Mouse (Mus musculus): ENCODE measurements around the gene Olfr1441.

DNA sequence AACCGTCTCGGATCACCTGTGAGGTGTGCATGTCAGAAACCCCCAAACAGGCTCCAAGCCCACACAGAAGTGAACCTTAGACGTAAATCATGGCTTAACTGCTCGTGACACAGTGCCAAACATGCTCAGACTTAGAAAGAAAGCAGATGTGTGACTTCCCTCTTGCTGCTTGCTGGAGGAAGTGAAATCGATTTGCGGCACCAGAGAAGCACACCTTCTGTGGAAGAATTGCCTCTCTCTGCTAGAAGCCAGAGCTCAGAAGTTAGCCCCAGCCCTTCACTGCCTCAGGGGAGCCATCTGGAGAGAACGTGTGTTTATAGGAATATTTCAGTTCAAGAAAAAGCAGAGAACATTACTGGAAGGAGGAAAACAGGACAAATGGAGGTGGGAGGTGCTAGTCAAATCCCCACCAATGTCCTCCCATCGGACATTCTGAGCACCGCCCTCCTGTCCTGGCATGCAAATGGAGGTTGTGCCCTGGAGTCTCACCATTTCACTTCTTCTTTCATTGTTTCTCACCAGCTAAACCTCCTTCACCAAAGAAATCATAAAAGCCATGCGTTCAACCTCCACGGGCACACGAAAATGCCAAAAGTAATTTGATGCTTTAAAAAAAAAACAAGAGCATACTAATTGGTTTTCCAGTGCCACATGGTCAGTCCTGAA, 40.3 kb downstream of the Olfr1441 start:
- no peak for TF ChIP-seq CTCF (IDR thresholded peaks at IDR 0.05; ENCODE audit: low read depth, low read length)
- TF ChIP-seq POLR2A (IDR thresholded peaks at IDR 0.05; ENCODE audit: borderline replicate concordance, low read depth, low read length) = no peak
